Mouse (Mus musculus) neutrophil, adult 65 days (primary cell): Measurements from ENCODE around the gene Plppr5. TPM values are rescaled to one million over a fixed set of nuclear protein-coding genes. Genes with fewer than 3 reads are reported as not detected.

Experiments used
- total RNA-seq: library from RNA; stranded (reverse); gene quantifications from 2 replicates; pipeline ENCODE4 v1.2.4, GENCODE M21; 2023

The Plppr5 gene
- not detected in 2 replicates for total RNA-seq

DNA sequence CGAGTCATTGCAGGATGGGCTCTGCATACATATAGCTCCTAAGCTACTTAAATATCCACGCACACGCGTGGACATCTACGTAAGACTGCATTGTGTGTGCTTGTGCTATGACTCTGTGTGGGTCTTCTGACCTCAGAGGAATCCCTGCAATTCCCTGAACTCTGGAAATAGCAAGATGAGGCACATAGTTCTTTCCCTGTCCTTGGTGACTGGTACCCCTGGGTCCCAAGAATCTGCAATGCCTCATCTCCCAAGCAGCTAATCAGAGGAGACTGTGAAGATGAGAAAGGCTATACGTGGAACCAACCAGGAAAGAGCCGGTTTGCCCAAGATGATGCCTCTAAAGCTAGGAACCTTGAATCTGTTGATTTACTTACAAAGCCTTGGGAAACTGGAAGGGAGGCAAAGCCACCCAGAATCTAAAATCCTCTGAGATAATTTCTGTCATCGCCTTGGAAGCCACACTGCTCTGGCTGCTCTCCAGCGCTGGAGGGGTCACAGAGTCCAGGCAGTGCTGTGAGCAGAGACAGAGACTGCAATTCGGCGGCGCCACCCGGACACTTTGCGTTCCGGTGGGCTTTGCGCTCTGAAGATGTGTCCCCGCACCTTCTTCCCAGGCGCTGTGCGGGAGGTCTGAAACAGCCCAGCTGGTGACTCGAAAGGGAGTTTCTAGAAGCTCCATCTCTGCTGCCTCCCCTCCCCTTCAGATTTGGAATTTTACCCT is at the start of gene Plppr5:
Plppr5 (plus strand) TSS at position 308 of the 724 bp plus-strand sequence.

Other genes with a start within 250 kb of the Plppr5 start
- not detected in 2 replicates for gene Plppr4, start 214.0 kb upstream of the Plppr5 start, total RNA-seq